Mouse (Mus musculus) v-Abl transformed pro-B cells (cell line): ENCODE results near the gene Akap2.

Experiments
- in situ Hi-C, 2 experiments: fragments of 400-800 bp; cut with MboI; formaldehyde crosslinking; loops; one replicate each; pipeline ENCODE4 v1.15.1; 2025; ENCODE audit not compliant: unreplicated experiment in 2 of 2

The Akap2 gene

DNA sequence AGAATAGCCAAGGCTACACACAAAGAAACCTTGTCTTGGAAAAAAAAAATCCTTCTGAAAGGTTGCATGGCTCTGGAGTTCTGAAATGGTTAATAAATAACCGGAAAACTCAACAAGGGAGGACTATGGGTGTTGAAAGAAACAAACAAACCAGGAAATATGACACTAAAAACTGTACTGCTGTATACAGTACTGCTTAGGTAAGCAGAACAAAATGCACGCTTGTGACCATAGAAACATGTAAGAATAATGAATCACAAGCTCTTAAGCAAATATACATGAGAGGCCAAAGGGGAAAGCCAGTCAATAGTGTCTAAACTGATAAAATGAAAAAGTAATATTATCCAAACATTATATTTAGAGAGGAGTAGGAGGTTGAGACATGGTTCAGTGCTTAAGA, 97.9 kb downstream of the Akap2 start:
- in situ Hi-C loops = loop anchor here (10.0 to 25.0 kb wide), 2 partner anchors 49 to 1797 kb away; no protein-coding TSS in a partner anchor

DNA sequence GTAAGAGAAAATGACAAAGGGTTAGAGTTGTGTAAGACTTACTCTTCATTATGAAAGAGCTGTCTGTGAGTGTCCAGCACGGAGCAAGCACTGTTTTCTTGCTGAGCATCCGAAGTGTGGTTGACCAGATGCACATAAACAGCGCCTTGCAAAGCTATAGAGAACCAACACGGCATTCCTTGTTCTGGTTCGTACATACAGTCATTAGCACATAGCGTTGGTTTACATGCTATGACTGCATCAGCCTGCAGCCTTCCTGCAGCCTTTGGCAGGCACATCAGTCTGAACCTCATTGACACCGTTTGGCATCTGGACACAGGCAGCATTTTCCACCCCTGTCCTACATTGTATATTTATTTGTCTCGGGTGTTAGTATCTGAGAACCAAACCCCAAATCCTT, 98.7 kb downstream of the Akap2 start:
- in situ Hi-C loops = loop anchor here (10.0 to 25.0 kb wide), 2 partner anchors 49 to 1796 kb away; no protein-coding TSS in a partner anchor

DNA sequence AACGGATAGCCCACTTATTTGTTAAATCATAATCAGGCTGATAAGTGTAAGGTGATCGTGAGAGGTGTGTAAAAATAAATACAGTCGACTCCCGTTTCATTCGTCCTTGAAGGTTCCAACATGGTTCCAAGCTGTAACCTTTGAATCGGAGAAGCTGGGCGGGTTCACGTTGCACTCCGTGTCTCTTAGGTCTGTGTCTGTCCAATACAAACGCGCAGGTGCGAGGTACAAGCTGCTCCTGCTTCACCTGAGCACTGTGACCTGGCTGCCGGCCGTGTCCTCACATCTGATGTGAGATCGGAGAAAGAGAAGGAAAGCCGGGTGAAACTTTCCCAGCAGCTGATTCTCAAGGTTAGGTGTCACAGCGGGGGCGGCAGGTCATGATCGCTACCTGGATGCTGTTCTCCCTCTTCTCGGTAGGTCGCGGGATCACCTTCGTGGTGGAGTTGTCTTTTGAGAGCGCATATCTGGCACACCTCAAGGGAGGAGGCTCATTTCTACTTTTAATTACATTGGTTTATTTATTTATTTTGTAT, 103.5 kb downstream of the Akap2 start:
- in situ Hi-C loops = loop anchor here in 1 of 2 experiments (5.0 to 25.0 kb wide), 2 partner anchors 41 to 1791 kb away; no protein-coding TSS in a partner anchor

DNA sequence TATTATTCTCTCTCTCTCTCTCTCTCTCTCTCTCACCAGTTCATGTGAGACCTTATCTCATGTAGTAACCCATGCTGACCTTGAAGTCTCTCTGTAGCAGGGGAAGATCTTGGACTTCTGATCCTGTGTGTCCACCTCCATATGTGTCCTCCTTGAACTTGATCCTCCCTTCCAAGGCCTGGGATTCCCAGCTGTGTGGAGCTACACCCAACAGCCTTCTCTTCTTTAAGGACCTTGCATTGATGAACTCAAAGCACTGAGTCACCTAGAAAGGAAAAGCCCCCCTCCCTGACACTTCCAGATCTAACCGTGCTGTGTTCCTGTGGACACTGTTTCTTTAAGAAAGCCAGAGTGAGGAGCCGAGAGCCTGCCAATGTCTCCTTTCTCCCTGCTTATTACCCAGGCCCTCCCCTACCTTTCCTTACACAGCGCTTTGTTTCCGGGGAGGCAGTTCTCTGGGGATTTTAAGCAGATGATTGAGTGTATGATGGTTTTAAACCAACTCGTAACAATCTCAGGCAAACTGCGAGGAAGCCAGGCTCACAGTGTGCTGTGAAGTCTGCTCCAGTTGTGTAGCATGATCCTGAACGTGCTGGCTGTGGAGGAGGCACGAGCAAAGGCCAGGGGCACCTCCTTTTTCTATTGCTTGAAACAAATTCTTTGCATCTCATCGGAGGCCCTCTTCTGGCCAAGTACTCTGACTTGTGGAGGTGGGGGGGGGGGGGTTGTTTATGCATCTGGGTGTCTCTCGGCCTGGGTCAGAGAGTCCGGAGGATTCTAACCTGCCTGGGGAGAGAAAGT, 104.3 kb downstream of the Akap2 start:
- in situ Hi-C loops = loop anchor here in 1 of 2 experiments (5.0 to 25.0 kb wide), 2 partner anchors 41 to 1791 kb away; no protein-coding TSS in a partner anchor

DNA sequence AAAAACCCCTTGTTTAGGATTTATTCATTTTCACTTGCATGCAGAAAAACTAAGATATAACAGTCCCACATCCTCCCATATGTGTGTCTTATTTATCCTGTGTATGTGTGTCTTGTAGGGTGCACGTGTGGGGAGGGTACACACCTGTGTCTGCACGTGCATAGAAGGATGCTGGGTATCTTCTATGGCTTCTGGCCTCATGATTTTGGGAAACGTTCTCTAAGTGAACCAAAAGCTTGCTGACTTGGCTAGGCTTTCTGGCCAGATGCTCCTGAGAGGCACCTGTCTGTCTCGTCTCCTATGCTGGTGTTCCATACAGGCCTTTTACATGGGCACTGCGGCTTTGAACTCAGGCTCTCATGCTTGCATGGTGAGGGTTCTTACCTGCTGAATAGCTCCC, 105.2 kb downstream of the Akap2 start:
- in situ Hi-C loops = loop anchor here in 1 of 2 experiments (5.0 to 25.0 kb wide), 2 partner anchors 40 to 1790 kb away; no protein-coding TSS in a partner anchor

DNA sequence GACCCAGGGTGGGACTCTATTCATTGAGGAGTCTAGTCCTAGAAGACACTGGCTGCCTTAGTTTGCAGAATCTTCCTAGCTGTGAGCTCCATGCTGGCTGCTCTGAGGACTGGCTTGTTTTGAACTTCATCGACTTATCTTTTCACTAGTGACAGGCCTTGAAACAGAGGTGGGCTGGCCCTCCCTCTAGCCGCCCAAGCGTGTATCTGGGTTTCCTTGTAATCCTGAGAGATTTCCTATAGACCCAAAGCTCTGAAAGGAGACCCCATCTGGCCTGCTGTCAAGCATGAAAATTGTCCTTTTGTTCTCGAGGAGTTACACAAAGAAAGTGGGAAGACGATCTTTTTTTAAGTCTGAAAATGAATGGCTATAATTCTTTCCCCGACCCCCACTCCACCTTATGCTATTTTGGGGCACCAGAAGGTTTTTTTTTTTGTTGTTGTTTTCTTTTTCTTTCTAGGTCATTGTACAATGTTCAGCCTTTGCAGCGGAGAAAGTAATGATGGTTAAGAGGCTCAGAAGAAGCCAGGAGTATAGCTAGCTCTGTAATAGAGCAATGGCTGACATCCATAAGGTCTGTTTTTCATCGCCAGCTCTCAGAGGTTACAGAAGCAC, 107.3 kb downstream of the Akap2 start:
- in situ Hi-C loops = loop anchor here in 1 of 2 experiments (5.0 to 25.0 kb wide), 2 partner anchors 38 to 1788 kb away; no protein-coding TSS in a partner anchor

DNA sequence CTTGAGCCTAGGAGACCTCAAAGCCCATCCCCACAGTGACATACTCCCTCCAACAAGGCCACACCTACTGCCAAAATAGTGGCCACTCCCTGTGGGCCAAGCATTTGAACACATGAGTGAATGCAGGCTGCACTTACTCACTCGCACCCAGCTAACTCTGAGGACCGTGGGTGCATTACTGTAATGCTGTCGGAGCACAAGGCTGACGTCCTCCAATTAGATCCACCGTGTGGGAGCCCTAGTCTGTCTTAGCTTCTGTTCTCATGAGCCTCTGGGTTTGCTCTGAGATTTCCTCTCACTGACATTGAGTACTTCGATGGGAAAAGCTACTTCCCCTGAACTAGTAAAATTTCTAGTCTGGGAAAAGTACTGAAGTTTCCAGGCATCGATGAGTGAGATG, 108.8 kb downstream of the Akap2 start:
- in situ Hi-C loops = no loop called here

DNA sequence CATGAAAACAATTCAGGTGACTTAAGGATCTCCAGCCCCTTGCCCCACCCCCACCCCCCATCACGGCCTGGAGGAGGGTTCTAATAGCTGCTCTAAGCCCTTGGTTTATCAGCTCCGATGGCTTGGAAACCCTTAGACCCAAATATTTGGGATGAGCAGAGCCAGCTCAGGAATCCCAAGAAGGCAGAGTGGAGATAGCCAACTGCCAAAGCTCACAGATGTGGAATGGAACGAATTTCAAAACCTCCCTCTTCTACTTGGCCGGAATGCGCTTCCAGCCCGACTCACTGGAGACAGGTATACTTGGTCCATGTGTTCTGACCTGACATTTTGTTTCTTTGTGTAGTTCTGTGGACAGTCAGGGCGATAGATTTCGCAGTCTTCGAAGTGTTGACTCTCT, 111.7 kb downstream of the Akap2 start:
- in situ Hi-C loops = no loop called here

DNA sequence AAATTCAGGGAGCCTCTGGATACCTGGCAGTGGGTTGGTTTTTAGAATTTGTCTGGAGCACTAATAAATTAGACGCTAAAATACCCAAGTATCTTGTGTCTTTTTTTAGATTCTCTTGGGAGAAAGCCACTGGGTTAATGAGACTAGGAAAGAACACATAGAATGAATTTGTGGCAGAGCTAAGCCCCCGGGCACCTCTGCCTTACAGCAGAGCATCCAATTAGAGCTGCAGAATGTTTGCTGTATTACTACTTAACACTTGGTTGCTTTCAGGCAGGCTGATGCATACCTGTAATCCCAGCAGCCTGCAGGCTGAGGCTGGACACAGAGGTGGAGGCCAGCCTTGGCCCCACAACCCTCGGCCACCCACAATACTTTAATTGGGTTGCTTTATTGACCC, 112.3 kb downstream of the Akap2 start:
- in situ Hi-C loops = no loop called here

DNA sequence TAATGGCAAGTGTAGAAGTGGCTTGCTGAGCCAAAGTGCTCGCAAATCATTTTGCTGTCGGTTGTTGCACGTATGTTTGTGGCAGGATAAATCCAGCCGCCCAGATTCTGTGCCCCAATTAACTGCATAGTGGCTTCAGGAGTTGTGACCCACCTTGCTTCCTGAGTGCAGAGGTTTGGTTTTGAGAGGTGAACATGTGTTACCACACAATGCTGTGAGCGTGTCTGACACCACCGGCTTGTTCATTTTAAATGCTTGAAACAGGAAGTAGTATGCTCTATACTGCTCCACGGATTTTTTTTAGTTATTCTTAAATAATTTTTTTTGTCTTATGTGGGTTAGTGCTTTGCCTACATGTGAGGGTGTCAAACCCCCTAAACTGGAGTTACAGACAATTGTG, 114.9 kb downstream of the Akap2 start:
- in situ Hi-C loops = no loop called here

DNA sequence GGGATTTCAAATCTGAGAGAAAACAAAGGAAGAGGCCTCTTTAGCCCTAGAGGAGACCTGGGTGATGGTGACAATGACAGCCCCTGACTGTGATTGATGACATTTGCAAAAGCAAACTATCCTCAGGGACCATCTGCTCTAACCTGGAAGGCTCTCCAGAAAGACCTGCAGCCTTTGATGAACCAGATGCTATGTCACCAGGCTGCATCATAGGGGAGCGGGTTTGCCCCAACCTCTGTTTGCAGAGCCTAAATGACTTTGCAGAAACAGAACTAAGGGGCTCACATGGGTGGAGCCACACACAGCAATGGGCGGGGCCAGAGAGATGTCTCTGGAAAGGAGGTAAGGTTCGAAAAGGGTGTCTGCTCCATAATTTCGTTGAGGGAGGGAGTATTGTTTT, 115.6 kb downstream of the Akap2 start:
- in situ Hi-C loops = no loop called here

DNA sequence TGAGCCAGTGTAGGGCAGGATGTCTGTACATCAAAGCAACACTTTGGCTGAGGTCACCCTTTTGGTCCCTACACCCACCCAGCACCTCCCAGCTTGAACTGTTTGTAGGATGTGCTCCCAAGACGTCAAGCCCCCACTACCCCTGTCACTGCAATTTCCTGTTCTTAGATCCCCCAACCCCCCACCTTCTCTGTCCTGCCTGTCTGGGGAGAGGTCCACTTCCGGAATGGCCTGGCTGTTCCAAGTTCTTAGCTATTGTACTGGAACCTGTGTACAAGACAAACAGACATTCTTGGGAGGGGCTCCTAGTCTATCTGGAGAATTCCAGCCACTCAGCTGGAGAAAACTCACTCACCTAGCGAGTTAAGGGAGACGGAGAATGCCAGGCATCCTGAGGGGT, 116.7 kb downstream of the Akap2 start:
- in situ Hi-C loops = no loop called here

DNA sequence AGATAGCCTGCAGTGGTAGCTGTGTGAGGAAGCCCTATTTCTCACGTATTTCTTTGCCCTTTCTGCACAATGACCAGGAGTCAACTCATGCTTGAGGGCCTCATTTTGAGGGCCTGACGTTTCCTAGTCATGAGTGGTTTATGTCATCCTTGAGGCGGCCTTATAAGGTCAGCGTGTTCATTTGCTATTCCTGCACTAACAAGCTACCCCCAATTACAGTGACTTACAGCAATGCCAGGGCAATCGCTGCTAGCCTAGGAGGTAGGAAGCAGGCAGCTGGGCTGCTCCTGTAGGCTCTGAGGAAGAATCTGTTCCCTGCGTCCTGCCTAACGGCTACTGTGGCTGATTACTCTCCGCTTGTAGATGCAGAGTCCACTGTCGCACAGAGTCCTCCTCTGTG, 119.6 kb downstream of the Akap2 start:
- in situ Hi-C loops = no loop called here

DNA sequence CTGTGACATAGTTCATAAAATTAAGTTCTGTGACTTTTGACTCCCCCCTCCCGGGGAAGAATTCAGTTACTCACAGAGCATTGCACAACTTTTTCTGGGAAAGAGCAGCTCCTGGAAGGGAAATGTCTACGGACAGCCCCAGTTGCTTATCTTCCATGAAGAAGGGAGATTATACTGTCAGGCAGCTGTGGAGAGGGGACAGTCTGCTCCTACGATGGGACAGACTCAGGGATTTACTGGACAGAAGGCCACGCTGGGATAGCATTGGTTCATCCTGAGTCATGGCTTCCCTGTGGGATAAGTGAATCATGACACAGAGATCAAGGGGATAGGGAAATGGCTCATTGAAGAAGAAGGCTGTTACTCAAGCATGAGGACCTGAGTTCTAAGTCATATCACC, 121.9 kb downstream of the Akap2 start:
- in situ Hi-C loops = no loop called here

DNA sequence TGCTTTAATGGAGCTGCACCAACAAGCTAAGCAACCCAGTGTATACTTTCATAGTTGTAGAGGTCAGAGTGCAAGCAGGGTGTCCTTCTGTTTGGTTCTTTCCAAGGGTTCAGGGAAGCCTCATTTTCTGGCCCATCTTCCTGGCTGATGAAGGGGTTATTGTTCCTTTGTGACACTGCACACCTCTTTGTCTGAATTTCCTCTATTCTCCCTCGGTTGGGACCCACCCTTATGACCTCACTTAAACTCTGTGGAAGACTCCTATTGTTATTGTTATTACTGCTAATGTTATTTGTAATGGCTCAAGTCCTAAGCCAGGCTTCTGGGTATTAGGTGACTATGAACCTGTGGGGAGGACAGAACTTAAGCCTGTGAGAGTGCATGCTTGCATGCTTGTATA, 124.5 kb downstream of the Akap2 start:
- in situ Hi-C loops = no loop called here

DNA sequence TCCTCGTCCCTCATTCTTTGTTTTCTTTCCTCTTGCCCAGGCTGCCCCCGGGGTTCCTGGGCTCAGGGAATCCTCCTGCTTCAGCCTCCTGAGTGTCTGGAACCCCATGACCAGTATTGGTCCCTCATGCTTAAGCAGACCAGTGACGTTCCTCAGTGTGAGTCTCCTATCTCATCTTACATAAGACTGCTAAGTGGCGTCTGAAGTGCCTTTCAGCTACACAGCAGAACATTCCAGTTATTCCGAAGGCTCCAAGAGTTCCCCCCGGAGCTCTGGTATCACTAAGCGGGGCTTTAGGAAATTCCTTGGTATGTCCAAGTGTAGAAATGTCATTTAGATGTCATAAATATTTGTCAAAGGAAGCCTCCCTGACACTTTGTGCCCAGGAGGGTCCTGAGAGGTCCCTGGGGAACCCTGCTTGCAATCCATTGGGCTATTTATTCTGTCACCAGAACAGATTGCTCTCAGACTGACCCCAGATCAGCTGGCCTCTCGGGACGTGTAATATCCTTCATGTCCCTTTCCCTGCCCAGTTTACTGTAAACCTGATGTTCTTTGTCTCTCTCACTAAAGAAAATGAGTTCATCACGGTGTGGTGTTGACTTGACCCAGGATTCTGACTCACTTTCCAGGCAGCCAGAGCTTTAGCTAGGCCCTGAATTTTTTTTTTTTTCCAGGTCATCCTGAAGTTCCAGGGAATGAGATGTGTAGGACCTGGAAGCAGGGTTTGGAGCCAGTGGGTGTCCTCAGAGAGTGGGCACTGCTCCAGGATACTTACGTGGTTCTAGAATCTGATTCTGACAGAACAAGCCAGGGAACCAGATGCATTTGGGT, 125.2 kb downstream of the Akap2 start:
- in situ Hi-C loops = no loop called here

DNA sequence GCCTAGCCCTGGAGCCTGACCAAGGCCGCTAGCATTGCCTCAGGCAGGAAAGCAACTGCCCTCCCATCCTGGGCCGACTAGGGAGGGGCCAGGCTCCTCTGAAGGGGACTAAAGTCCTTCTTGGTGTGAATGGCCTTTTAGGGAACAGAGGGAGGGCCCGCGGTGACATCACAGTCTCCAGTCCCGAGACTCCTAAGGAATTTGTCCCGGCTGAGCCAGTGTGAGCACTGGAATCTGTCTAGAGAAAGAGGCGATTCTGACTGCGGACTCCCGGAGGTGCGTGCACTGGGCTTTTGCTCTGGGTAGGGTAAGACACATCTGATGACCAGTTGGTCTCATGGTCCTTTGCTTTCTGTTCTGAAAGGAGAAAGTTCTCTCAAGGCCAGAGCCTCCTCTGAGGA, 127.6 kb downstream of the Akap2 start:
- in situ Hi-C loops = no loop called here

DNA sequence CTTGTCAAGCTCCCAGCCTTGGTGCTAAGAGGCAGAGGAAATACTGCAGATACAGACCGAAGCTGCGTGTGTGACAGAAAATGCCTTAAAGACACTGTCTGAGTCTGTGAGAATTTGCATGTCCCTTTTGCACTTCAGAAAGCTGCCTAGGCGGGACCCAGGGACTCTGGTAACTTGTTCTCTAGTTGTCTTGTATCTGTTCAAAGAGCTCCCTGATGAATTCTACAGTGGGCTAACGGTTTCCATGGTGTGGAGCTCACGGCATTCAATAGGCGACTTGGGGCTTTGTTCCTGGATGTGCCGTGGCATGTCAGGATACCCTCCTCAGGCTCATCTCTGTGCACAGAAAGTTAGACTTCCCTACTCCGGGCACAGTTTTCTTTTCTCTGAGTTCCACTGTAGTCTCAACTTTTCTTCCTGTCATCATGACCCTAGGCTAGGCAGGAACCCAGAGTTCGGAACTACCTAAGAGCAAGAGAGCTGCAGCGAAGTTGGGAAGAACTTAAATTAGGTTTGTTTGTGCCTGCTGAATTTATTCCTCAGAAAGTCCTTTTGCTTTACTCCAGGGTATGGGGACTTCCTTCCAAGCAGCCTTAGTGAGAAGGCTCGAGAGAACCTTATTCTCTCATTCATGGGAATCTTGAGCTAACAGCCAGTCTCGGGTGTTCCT, 128.2 kb downstream of the Akap2 start:
- in situ Hi-C loops = no loop called here

DNA sequence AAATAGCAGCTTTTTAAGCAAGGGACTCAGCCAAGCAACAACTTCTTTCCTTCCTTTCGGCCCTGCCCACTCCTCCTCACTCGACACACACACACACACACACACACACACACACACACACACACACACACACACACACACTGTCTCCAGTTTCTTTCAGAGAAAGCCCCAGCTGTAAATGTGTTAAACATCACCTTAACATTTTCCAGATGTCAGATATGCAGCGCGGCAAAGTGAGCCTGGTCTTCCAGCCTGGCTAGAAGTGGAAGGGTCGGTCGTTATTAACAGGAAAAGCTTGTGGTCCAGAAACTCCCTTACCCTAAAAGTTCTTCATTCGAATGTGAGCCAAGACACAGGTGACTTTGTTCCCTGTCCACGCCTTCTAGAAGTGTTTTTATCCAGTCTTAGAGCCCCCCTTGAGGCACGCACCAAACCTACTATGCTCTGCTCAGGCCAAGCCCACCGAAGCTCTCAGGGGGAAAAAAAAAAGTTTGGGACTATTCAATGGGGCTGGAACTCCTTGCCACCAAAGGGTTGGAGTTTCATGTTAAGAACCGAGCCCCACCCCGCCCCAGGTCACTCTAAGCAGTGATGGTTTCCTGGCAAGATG, 129.0 kb downstream of the Akap2 start:
- in situ Hi-C loops = no loop called here

DNA sequence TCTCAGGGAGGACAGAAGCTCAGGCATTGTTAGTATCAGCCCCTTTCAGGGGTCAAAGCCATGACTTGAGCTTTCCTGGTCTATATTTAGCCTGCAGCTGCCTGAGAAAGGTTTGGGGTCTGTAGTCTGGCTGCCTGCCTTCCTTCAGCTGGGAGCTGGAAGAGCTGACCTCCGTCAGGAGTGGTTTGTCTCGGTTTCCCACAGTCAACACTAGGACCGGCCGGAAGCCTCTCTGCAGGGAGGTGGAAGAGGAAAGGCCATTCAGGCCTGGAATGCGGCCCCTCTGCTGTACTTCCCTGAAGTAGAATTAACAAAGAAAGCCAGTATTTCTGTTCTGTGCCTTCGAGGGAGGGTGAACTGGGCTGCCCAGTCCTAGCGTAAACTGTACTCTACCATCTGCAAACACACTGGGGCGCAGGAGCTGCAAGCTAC, 129.6 kb downstream of the Akap2 start:
- in situ Hi-C loops = no loop called here
